Mouse (Mus musculus) embryonic facial prominence, embryonic 15.5 days (tissue): ENCODE measurements around the gene Zfp330. TPM values are rescaled to one million over a fixed set of nuclear protein-coding genes. Genes with fewer than 3 reads are reported as not detected.

Experiments used
- ATAC-seq: fragments of 200-750 bp; cut with Nextera tagmentation; 2 replicates; pipeline ENCODE4 v1.8.0; 2017; ENCODE audit warnings: low read depth, moderate TSS enrichment; ENCODE audit not compliant: insufficient number of reproducible peaks, low FRiP score, low TSS enrichment
- H3K27ac ChIP-seq: fragments of 300-500 bp; sonication (generic); replicated peaks from 2 replicates; pipeline ENCODE4 v1.5.1; 2015; ENCODE audit warnings: mild to moderate bottlenecking, inconsistent platforms
- H3K27me3 ChIP-seq: fragments of 300-500 bp; sonication (generic); 2 replicates; pipeline ENCODE4 v1.6.1; 2015; ENCODE audit warnings: inconsistent platforms
- H3K36me3 ChIP-seq: fragments of 300-500 bp; sonication (generic); 2 replicates; pipeline ENCODE4 v1.6.1; 2015; ENCODE audit warnings: mild to moderate bottlenecking, inconsistent platforms
- H3K4me1 ChIP-seq: fragments of 300-500 bp; sonication (generic); 2 replicates; pipeline ENCODE4 v1.6.1; 2015; ENCODE audit warnings: inconsistent platforms
- H3K4me2 ChIP-seq: fragments of 300-500 bp; sonication (generic); replicated peaks from 2 replicates; pipeline ENCODE4 v1.6.1; 2015; ENCODE audit warnings: mild to moderate bottlenecking, inconsistent platforms
- H3K4me3 ChIP-seq: fragments of 300-500 bp; sonication (generic); replicated peaks from 2 replicates; pipeline ENCODE4 v1.5.1; 2015; ENCODE audit warnings: mild to moderate bottlenecking, inconsistent platforms
- H3K9ac ChIP-seq: fragments of 300-500 bp; sonication (generic); 2 replicates; pipeline ENCODE4 v1.6.1; 2015; ENCODE audit warnings: inconsistent platforms
- H3K9me3 ChIP-seq: fragments of 300-500 bp; sonication (generic); replicated peaks from 2 replicates; pipeline ENCODE4 v1.6.1; 2016; ENCODE audit warnings: inconsistent platforms
- WGBS: fragments of 180-500 bp; shearing (Covaris S2); methylation state at CpG from one replicate; pipeline ENCODE4 v1.1.7; 2015; 5-methylcytosine and 5-hydroxymethylcytosine counted together
- polyA plus RNA-seq: library from polyadenylated mRNA; unstranded; fragments of >200 nt; fragmentation: Nextera tagmentation; extraction: Ambion mirVana; gene quantifications from 2 replicates; pipeline ENCODE4 v1.2.1, GENCODE M21; 2015

The Zfp330 gene
- 70.8 and 71.0 TPM in 2 replicates for polyA plus RNA-seq

DNA sequence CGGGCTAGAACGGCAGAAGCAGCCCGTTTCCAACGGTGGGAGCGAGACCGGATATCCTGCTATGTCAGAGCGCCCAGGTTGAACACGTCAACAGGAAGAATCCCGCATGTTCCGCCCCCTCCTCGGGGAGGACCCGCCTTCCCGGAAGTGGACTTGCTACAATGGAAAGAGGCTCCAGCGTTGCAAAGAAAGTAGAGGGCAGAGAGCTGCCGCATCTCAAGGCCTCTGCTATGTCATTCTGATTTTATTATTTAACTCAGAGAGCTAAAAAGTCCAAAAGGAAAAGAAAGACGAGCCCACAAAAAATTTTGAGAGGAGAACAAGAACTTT, at the start of gene Zfp330:
Gene Zfp330, minus strand, starts transcription at position 68 of the 330 bp plus-strand sequence.
- Histone ChIP-seq H3K4me3 (peak within 1 kb of the TSS; percentile 94), H3K4me1 (peaks cover 7% of the 10 kb centered on the region; the same call in 1 of the 2 replicates), H3K9ac (peak within 1 kb of the TSS; percentile 89), H3K4me2 (peak within 1 kb of the TSS; percentile 68), H3K9me3 (no peaks in the 10 kb centered on the region), H3K27ac (peak within 1 kb of the TSS; percentile 88), H3K36me3 (peaks cover 21% of the 10 kb centered on the region), H3K27me3 (no peaks in the 10 kb centered on the region)
- under 1% methylated on average over 16 of the region's 16 CpGs for WGBS
- peak; percentile 97 for ATAC-seq

DNA sequence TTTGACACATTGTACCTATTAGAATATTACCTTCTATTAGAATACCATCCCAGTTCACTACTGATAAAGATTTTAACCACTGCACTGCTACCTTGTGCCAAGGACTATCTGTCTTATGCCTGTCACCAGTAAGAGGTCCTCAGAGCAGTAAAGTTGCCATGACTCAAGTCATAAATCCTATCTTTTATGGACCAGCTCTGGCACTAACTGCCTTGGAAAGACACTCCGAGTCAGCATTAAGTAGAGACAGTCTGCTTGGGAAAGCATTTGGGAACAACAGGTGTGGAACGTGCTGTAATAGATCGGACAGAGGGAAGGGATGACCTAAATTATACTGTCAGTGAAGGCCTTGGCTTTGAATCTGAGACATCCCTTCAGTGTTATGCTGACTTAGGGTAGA, 4.0 kb upstream of the Zfp330 start:
- Histone ChIP-seq H3K9me3 (no peaks in the 10 kb centered on the region), H3K27me3 (no peaks in the 10 kb centered on the region), H3K4me1 (peaks cover 4% of the 10 kb centered on the region; the same call in 1 of the 2 replicates), H3K36me3 (no peaks in the 10 kb centered on the region), H3K4me2 (no peak overlapping the region), H3K27ac (no peak overlapping the region), H3K4me3 (no peak overlapping the region), H3K9ac (no peak overlapping the region)
- ATAC-seq, result no peak
- 93% methylated on average over 3 of the region's 3 CpGs for WGBS

GRCm38 (mm10) chr8:82777406-82777805, 3.4 kb upstream of the Zfp330 start:
- Histone ChIP-seq H3K36me3 (no peaks in the 10 kb centered on the region), H3K9ac (no peak overlapping the region), H3K4me2 (no peak overlapping the region), H3K27me3 (no peaks in the 10 kb centered on the region), H3K27ac (no peak overlapping the region), H3K4me3 (no peak overlapping the region), H3K9me3 (no peaks in the 10 kb centered on the region), H3K4me1 (peaks cover 7% of the 10 kb centered on the region; the same call in 1 of the 2 replicates)
- 72% methylated on average over 3 of the region's 3 CpGs for whole genome bisulfite sequencing
- no peak for ATAC-seq

- peak overlapping the region; percentile 44 for H3K9ac ChIP-seq
- H3K9me3 ChIP-seq, result no peaks in the 10 kb centered on the region
- peak overlapping the region; percentile 68 for H3K4me2 ChIP-seq
- H3K4me1 ChIP-seq, result peaks cover 7% of the 10 kb centered on the region; the same call in 1 of the 2 replicates
- no peak for ATAC-seq
- peak overlapping the region; percentile 88 for H3K27ac ChIP-seq
- peaks cover 21% of the 10 kb centered on the region for H3K36me3 ChIP-seq
- WGBS, result 49% methylated on average over 6 of the region's 6 CpGs
- H3K4me3 ChIP-seq, result peak overlapping the region; percentile 94
- no peaks in the 10 kb centered on the region for H3K27me3 ChIP-seq
Measured at GRCm38 (mm10) chr8:82774482-82774881, 522 bp upstream of the Zfp330 start.

DNA sequence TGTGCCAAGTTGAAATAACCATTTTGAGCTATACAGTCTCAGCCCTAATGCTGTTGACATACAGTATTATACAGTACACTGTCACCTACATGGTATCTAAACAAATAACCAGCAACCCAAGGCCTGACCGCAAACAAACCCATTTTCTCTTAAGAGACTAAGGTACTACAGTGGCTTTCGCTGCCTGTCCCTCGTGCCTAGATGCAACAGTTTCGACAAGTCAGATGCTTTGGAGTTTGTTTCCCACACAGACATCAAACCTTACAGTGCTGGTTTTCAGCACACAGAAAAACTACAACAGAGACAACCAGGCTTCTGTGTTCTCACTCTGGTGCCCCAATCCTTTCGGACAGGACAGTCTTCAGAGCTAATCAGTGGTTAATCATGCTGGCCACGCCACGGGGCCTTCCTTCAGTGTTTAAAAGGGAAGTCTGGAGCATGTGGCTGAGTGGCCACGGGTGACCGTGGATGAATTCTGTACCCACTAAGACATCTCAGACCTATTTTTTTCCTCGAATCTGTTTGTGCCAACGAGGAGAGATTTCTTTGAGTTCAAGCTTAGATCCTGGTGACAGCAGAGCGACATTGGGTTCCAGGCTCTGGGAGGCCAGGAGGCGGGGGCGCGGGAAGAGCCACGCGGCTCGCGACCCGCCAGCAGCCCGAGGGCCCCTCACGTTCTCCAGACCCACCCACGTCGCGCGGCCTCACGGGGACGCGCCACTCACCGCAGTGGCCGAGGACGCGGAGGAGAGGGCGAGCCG, 448 bp downstream of the Zfp330 start:
- H3K4me3 ChIP-seq, result peak overlapping the region; percentile 94
- H3K27me3 ChIP-seq, result no peaks in the 10 kb centered on the region
- H3K27ac ChIP-seq, result peak overlapping the region; percentile 88
- peaks cover 7% of the 10 kb centered on the region; the same call in 1 of the 2 replicates for H3K4me1 ChIP-seq
- peaks cover 25% of the 10 kb centered on the region for H3K36me3 ChIP-seq
- WGBS, result 3% methylated on average over 35 of the region's 35 CpGs
- no peaks in the 10 kb centered on the region for H3K9me3 ChIP-seq
- peak overlapping the region; percentile 89 for H3K9ac ChIP-seq
- peak overlapping the region; percentile 68 for H3K4me2 ChIP-seq
- no peak; the same call in 1 of the 2 replicates for ATAC-seq

DNA sequence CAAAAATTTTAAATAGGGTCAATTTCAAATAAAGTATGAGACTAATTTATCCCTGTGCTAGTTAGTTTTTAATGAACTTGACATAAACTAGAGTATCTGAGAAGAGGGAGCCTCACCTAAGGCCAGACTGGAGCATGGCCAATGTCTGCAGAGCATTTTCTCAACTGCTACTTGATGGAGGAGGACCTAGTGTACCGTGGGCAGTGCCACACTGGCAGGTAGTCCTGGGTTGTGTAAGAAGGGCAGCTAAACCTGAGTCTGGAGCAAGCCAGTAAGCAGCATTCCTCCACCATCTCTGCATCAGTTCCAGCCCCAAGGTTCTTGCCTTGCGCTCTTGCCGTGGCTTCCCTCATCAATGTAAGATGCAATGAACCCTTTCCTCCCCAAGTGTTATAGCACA, 3.1 kb downstream of the Zfp330 start:
- Histone ChIP-seq H3K4me3 (no peak overlapping the region), H3K4me1 (peaks cover 7% of the 10 kb centered on the region; the same call in 1 of the 2 replicates), H3K9me3 (no peaks in the 10 kb centered on the region), H3K36me3 (peaks cover 47% of the 10 kb centered on the region), H3K27me3 (no peaks in the 10 kb centered on the region), H3K27ac (no peak overlapping the region), H3K9ac (no peak overlapping the region), H3K4me2 (no peak overlapping the region)
- ATAC-seq, result no peak
- 92% methylated on average over 3 of the region's 3 CpGs for WGBS

- Histone ChIP-seq H3K27ac (no peak overlapping the region), H3K4me3 (no peak overlapping the region), H3K36me3 (peaks cover 17% of the 10 kb centered on the region), H3K9me3 (no peaks in the 10 kb centered on the region), H3K4me1 (no peaks in the 10 kb centered on the region), H3K9ac (no peak overlapping the region), H3K4me2 (no peak overlapping the region), H3K27me3 (no peaks in the 10 kb centered on the region)
- WGBS, result 42% methylated on average over 2 of the region's 2 CpGs
- ATAC-seq, result no peak
Measured at GRCm38 (mm10) chr8:82759071-82759470, 14.9 kb downstream of the Zfp330 start.

DNA sequence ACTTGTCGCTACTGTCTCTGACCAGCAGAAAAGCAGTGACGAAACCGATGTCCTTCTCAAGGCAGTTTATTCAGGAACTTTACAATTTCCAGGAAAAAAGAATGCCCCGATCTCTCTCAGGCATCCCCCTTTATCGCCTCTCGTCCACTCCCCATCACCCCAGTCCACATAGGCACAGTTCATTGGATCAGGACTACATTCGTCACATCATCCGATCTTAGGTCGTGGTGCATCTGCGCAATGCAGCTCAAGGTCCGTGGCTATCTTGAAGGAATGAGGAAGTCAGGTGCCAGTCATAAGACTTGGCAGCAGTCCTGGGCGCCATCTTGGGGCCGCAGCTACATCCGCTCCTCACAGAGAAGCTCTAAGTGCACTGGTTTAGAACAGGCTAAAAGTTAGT, 19.0 kb downstream of the Zfp330 start:
- H3K4me1 ChIP-seq, result no peaks in the 10 kb centered on the region
- H3K27me3 ChIP-seq, result no peaks in the 10 kb centered on the region
- H3K36me3 ChIP-seq, result no peaks in the 10 kb centered on the region
- no peak overlapping the region for H3K9ac ChIP-seq
- WGBS, result 93% methylated on average over 14 of the region's 14 CpGs
- no peak overlapping the region for H3K4me3 ChIP-seq
- no peak for ATAC-seq
- H3K9me3 ChIP-seq, result no peaks in the 10 kb centered on the region
- H3K4me2 ChIP-seq, result no peak overlapping the region
- no peak overlapping the region for H3K27ac ChIP-seq

GRCm38 (mm10) chr8:82746617-82747016, 27.3 kb downstream of the Zfp330 start:
- H3K4me1 ChIP-seq, result no peaks in the 10 kb centered on the region
- H3K9me3 ChIP-seq, result no peaks in the 10 kb centered on the region
- H3K36me3 ChIP-seq, result no peaks in the 10 kb centered on the region
- no peak overlapping the region for H3K27ac ChIP-seq
- no peak overlapping the region for H3K9ac ChIP-seq
- no peaks in the 10 kb centered on the region for H3K27me3 ChIP-seq
- H3K4me3 ChIP-seq, result no peak overlapping the region
- ATAC-seq, result no peak
- H3K4me2 ChIP-seq, result no peak overlapping the region

- Histone ChIP-seq H3K36me3 (no peaks in the 10 kb centered on the region), H3K9ac (no peak overlapping the region), H3K9me3 (no peaks in the 10 kb centered on the region), H3K4me1 (no peaks in the 10 kb centered on the region), H3K27me3 (no peaks in the 10 kb centered on the region), H3K4me3 (no peak overlapping the region), H3K27ac (no peak overlapping the region), H3K4me2 (no peak overlapping the region)
- 50% methylated on average over 10 of the region's 10 CpGs for WGBS
- ATAC-seq, result no peak
Measured at GRCm38 (mm10) chr8:82743905-82744904, 29.8 kb downstream of the Zfp330 start.
